Mouse (Mus musculus): ENCODE data around the gene Srsf3. TPM values are rescaled to one million over a fixed set of nuclear protein-coding genes. Genes with fewer than 3 reads are reported as not detected.
"Not testable (repeated sequence)": the region's sequence is repeated elsewhere in the genome, so short reads cannot be mapped to it uniquely, and the experiment has no call there.

The Srsf3 gene
- polyA plus RNA-seq, 1 experiment from 2014 or later, result 513 TPM

GRCm38 (mm10) chr17:29035506-29035905 is 3.1 kb downstream of the Srsf3 start:
- H3K27ac ChIP-seq, result no peak overlapping the region
- H3K27me3 ChIP-seq, result no peaks in the 10 kb centered on the region
- peaks cover 22% of the 10 kb centered on the region for H3K4me1 ChIP-seq
- H3K4me3 ChIP-seq, result peak overlapping the region; percentile 70
- ATAC-seq (ENCODE audit: insufficient number of reproducible peaks, low FRiP score, low TSS enrichment, low read depth), result no peak
- no peaks in the 10 kb centered on the region for H3K9me3 ChIP-seq
- no peak overlapping the region for H3K9ac ChIP-seq
- H3K4me2 ChIP-seq, result peak overlapping the region; percentile 69; the same call in 1 of the 2 replicates
- H3K36me3 ChIP-seq, result peaks cover 39% of the 10 kb centered on the region

DNA sequence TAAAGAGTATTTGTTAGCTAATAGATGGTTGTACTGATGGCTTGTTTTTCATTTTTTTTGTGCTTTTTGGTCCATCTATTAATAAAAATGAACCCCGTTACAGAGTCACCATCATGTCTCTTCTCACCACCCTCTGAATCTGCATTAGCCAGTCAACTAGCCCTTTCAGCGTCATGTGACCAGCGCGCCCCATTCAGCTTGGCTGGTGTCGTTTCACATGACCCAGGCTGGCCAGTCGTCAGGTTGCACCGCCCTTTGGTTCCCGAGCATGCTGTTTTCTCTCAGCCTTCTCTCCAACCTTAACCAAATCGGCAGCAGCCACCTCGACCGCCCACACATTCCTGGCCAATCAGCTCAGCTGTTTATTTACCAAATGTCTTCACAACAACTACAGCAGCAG is 6.9 kb downstream of the Srsf3 start:
- peaks cover 68% of the 10 kb centered on the region for H3K36me3 ChIP-seq

GRCm38 (mm10) chr17:29041632-29042031 is 9.2 kb downstream of the Srsf3 start:
- not testable (repeated sequence) for ATAC-seq (ENCODE audit: insufficient number of reproducible peaks, low FRiP score, low TSS enrichment, low read depth); H3K27me3 ChIP-seq; H3K9me3 ChIP-seq; H3K4me3 ChIP-seq; H3K27ac ChIP-seq; H3K9ac ChIP-seq; H3K4me2 ChIP-seq
- H3K36me3 ChIP-seq, result peaks cover 84% of the 10 kb centered on the region
- peaks cover 14% of the 10 kb centered on the region for H3K4me1 ChIP-seq
- WGBS, result 84% methylated on average over 3 of the region's 3 CpGs

More for the DNA sequence above, 6.9 kb downstream of the Srsf3 start:
- WGBS, result 69% methylated on average over 11 of the region's 11 CpGs
- H3K9ac ChIP-seq, result no peak overlapping the region
- no peak for ATAC-seq (ENCODE audit: insufficient number of reproducible peaks, low FRiP score, low TSS enrichment, low read depth)
- H3K27me3 ChIP-seq, result no peaks in the 10 kb centered on the region
- no peaks in the 10 kb centered on the region for H3K9me3 ChIP-seq
- H3K27ac ChIP-seq, result no peak overlapping the region
- H3K4me1 ChIP-seq, result peaks cover 17% of the 10 kb centered on the region
- H3K4me3 ChIP-seq, result no peak overlapping the region
- H3K4me2 ChIP-seq, result no peak overlapping the region

GRCm38 (mm10) chr17:29042569-29042968 is 10.1 kb downstream of the Srsf3 start:
- Histone ChIP-seq H3K9ac (no peak overlapping the region), H3K27me3 (no peaks in the 10 kb centered on the region), H3K4me2 (no peak overlapping the region), H3K4me3 (no peak overlapping the region), H3K4me1 (peaks cover 8% of the 10 kb centered on the region), H3K9me3 (no peaks in the 10 kb centered on the region), H3K36me3 (peaks cover 82% of the 10 kb centered on the region), H3K27ac (no peak overlapping the region)
- ATAC-seq (ENCODE audit: insufficient number of reproducible peaks, low FRiP score, low TSS enrichment, low read depth), result no peak

DNA sequence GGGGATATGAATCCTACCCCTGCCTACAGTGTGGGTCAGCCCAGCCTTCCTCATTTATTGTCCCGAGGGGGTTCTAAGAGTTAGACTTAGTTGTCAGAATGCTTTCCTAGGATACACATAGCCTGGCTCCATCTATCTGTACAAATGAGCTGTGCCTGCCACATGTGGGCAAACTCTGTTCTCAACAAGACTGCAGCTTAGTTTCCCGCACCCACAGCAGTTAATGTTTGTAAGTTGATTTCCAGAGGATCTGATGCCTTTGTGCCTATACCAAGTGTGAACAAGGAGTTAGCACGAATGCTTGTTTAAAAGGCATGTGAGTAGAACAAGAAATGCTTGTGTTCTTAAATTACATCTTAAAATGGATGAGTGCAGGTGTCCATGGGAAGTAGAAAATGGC is 11.2 kb downstream of the Srsf3 start:
- ATAC-seq (ENCODE audit: insufficient number of reproducible peaks, low FRiP score, low TSS enrichment, low read depth), result no peak
- H3K4me2 ChIP-seq, result no peak overlapping the region
- H3K36me3 ChIP-seq, result peaks cover 80% of the 10 kb centered on the region
- no peak overlapping the region for H3K27ac ChIP-seq
- WGBS, result 83% methylated on average over 3 of the region's 3 CpGs
- H3K27me3 ChIP-seq, result no peaks in the 10 kb centered on the region
- no peak overlapping the region for H3K9ac ChIP-seq
- H3K9me3 ChIP-seq, result no peaks in the 10 kb centered on the region
- H3K4me3 ChIP-seq, result no peak overlapping the region
- H3K4me1 ChIP-seq, result peaks cover 5% of the 10 kb centered on the region

- peaks cover 8% of the 10 kb centered on the region for H3K4me1 ChIP-seq
- no peak overlapping the region for H3K27ac ChIP-seq
- H3K9me3 ChIP-seq, result no peaks in the 10 kb centered on the region
- H3K36me3 ChIP-seq, result peaks cover 75% of the 10 kb centered on the region
- no peaks in the 10 kb centered on the region for H3K27me3 ChIP-seq
- H3K4me2 ChIP-seq, result no peak overlapping the region
- H3K9ac ChIP-seq, result no peak overlapping the region
- no peak for ATAC-seq (ENCODE audit: insufficient number of reproducible peaks, low FRiP score, low TSS enrichment, low read depth)
- WGBS, result 78% methylated on average over 6 of the region's 6 CpGs
- H3K4me3 ChIP-seq, result no peak overlapping the region
Observed at GRCm38 (mm10) chr17:29044146-29044924, 11.9 kb downstream of the Srsf3 start.

DNA sequence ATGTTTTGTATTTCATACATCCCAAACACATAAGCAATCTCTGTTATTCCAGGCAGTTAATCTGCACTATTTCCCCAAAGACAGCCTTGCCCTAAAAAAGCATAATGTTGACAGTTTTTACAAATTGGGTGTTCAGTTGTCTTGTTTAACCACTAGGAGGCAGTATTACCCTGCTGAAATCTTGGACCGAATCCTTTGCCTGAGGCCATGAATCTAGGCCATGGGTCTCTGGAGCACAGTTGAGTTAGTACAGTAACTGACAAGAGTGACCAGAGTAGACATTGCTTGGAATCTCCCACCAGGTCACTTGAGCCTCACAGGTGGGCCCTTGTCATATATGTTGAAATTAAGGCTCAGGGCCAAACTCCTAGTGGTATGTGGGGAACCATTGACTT is 12.5 kb downstream of the Srsf3 start:
- Histone ChIP-seq H3K27ac (peak overlapping the region; percentile 47; the same call in 1 of the 2 replicates), H3K27me3 (no peaks in the 10 kb centered on the region), H3K4me3 (no peak overlapping the region), H3K4me1 (peaks cover 5% of the 10 kb centered on the region), H3K9ac (no peak overlapping the region), H3K36me3 (peaks cover 69% of the 10 kb centered on the region), H3K4me2 (no peak overlapping the region), H3K9me3 (no peaks in the 10 kb centered on the region)
- WGBS, result 68% methylated on average over 1 of the region's 1 CpGs
- ATAC-seq (ENCODE audit: insufficient number of reproducible peaks, low FRiP score, low TSS enrichment, low read depth), result no peak

DNA sequence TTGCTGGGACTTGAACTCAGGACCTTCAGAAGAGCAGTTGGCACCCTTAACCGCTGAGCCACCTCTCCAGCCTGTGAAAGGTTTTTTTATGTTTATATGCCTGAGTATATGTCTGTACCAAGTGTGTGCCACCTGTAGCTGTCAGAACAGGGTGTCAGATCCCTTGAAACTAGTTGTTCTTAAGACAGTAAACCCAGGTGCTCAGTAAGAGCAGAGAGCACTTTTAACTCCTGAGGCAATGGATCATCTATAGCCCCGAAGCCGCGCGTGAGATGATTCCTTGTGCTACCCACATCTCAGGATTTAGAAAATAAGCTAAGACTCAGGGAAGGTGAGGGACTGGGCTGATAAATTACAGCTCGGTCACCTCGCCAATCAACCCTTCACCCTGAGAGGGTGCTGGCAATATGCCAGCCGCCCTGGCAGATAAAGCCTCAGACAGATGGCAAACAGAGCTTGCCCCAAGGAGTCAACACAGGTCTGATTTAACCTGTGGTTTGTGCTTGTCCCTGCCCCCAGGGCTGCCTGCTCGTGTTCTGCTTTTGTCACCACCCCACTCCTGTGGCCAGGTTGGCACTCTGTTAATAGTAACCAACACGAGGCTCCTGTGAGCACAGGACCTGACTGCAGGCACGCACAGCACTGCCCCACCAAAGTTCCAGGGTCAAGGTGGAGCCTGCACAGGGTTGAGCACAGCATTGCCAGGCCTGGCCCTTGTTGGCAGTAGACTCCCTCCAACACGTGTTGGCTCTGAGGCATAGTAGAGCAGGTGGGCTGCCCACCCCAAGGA is 13.5 kb downstream of the Srsf3 start:
- H3K4me1 ChIP-seq, result peaks cover 14% of the 10 kb centered on the region
- WGBS, result 62% methylated on average over 12 of the region's 12 CpGs
- peak overlapping the region; percentile 28; the same call in 1 of the 2 replicates for H3K27ac ChIP-seq
- no peak overlapping the region for H3K4me2 ChIP-seq
- H3K9me3 ChIP-seq, result no peaks in the 10 kb centered on the region
- H3K4me3 ChIP-seq, result no peak overlapping the region
- H3K27me3 ChIP-seq, result no peaks in the 10 kb centered on the region
- peaks cover 59% of the 10 kb centered on the region for H3K36me3 ChIP-seq
- H3K9ac ChIP-seq, result no peak overlapping the region
- peak; percentile 51 for ATAC-seq (ENCODE audit: insufficient number of reproducible peaks, low FRiP score, low TSS enrichment, low read depth)

GRCm38 (mm10) chr17:29046863-29047262 is 14.4 kb downstream of the Srsf3 start:
- no peak overlapping the region for H3K27ac ChIP-seq

DNA sequence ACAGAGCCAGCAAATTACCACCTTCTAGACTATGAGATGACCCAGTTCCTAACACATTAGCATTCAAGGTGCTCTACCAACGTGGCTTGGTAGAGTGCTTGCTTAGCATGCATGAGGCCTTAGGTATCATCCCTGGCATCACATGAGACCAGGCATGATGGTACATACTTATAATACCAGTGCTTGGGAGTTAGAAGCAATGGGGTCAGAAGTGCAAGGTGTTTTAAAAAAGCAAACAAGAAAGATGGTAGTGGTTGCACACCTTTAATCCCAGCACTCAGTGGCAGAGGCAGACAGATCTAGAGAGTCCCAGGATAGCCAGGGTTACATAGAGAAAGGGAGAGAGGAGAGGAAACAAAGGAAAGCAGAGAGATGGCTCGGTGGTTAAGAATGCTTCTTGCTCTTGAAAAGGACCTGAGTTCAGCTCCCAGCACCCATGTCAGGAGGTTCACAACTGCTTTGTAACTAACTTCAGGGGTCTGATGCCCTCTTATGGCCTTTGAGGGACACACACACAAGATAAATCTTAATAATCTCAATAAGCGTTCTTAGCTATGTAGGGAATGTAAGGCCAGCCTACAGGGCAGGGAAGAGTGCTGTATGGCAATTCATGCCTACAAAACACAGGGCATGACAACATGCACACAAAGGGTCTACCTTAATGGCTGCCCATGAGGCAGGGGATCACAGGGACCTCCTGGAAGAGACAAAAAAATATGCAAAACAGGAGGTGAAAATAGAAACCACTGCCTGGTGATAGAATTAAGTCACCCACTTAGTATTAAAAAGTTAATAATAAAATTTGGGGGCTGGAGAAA is 15.5 kb downstream of the Srsf3 start:
- Histone ChIP-seq H3K27ac (no peak overlapping the region; the same call in 1 of the 2 replicates), H3K4me1 (peaks cover 18% of the 10 kb centered on the region), H3K4me2 (no peak overlapping the region), H3K9ac (no peak overlapping the region), H3K4me3 (no peak overlapping the region), H3K9me3 (no peaks in the 10 kb centered on the region), H3K36me3 (peaks cover 48% of the 10 kb centered on the region), H3K27me3 (no peaks in the 10 kb centered on the region)
- 57% methylated on average over 3 of the region's 3 CpGs for WGBS
- ATAC-seq (ENCODE audit: insufficient number of reproducible peaks, low FRiP score, low TSS enrichment, low read depth), result no peak

More at GRCm38 (mm10) chr17:29046863-29047262, 14.4 kb downstream of the Srsf3 start:
- WGBS, result 91% methylated on average over 3 of the region's 3 CpGs
- H3K4me3 ChIP-seq, result no peak overlapping the region
- H3K36me3 ChIP-seq, result peaks cover 54% of the 10 kb centered on the region
- H3K27me3 ChIP-seq, result no peaks in the 10 kb centered on the region
- no peaks in the 10 kb centered on the region for H3K9me3 ChIP-seq
- no peak for ATAC-seq (ENCODE audit: insufficient number of reproducible peaks, low FRiP score, low TSS enrichment, low read depth)
- peaks cover 18% of the 10 kb centered on the region for H3K4me1 ChIP-seq
- H3K4me2 ChIP-seq, result no peak overlapping the region
- no peak overlapping the region for H3K9ac ChIP-seq

- 16% methylated on average over 13 of the region's 13 CpGs for WGBS
- Histone ChIP-seq H3K9me3 (no peaks in the 10 kb centered on the region), H3K4me3 (no peak overlapping the region), H3K4me2 (no peak overlapping the region), H3K27me3 (no peaks in the 10 kb centered on the region), H3K4me1 (peaks cover 27% of the 10 kb centered on the region), H3K36me3 (peaks cover 38% of the 10 kb centered on the region), H3K9ac (no peak overlapping the region), H3K27ac (no peak overlapping the region)
- ATAC-seq (ENCODE audit: insufficient number of reproducible peaks, low FRiP score, low TSS enrichment, low read depth), result no peak
Observed at GRCm38 (mm10) chr17:29048748-29049507, 16.5 kb downstream of the Srsf3 start.

Data from limb, embryonic 15.5 days (tissue).